Mouse (Mus musculus): ENCODE measurements around the gene Pth.
A peak's percentile ranks its signal among the peaks of the same experiment; 100 is the strongest.

Gene Pth

DNA sequence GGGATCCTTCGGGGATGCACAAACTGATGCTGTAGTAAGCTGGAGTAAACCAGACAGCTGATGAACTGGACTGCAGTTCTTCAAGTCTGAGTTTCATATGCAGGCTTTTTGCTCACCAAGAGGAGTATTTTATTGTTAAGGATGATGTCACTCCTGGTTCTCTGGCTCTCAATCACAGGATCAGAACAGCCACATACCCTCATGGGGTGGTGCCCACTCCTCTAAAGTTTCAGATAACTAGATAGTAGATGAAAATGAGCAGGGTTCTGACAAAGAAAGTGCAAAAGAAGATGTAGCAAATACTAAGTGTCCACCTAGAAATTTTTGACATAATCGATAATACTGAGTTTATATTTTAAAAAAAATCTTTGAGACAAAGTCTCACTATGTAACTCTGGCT, at the start of gene Pth:
Gene Pth (minus strand): TSS at position 101 of the 400 bp plus-strand sequence.
- no peak for DNase-seq

DNA sequence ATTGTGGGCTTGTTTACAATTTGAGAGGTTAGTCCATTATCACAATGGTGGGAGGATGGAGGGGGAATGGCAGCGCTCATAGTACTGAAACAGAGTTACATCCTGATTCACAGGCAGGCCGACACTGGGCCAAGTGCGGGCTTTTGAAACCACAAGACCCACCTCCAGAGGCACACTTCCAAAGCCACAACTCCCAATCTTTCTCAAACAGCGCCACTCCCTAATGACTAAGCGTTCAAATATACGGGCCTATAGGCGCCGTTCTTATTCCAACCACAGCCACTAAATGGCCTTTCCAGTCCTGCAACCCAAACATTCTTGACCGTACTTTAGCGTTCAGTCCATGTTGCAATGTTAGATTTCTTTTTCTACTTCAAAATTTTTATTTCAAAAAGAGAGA, 47.9 kb upstream of the Pth start:
- peak; percentile 34 for DNase-seq

DNA sequence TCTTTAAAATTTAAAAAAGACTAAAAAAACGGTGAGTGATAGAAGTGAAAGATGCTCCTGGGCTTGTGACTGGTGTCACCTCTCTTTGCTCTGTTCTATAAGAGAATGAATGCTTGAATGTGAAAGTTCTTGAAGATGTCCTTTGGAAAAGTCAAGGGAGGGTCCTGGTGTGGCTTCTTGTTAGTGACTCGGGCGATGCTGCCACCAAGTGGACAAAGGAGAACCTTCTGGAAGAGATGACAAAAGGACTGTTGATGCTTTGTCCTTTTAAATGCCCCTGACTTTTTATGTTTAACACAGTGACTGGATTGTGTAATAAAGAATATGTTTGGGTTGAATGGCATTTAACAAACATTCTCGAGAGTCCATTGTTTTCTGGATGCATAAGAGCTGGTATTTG, 45.9 kb upstream of the Pth start:
- peak; percentile 75 for DNase-seq

DNA sequence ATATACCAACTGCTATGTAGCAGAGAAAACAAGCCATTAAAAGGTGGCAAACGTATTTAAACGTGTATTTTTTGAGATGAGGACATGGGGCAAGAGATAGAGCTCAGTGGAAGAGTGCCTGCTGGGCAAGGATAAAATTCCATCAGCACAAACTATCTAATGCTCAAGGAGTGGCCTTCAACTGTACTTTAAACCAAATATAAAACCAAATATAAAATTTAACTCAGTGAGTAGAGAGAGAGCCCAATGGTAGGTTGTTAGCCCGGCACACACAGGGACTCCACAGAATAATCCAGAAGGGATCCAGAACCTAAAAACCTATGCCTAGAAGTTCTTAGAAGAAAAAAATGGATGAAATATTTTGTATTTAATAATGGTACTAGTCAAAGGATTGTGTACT, 45.1 kb upstream of the Pth start:
- DNase-seq = no peak

DNA sequence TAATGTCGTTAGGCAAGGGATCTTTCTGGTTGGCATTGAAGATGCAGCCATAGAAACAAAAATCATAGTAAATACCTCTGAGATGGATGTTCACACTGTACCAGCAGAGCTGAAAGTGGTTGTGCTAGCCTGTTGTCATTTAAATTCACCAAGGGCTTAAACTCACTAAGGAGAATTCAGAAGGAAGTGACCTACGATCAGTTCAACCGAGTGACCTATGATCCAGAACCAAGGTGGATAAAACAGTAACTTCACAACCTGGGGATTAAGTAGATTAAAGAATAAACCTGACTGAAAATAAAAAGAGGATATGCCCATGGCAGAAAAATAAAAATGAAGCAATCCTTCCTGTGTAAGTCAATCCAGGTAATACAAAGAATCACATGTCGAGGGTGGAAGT, 44.5 kb upstream of the Pth start:
- no peak for DNase-seq

DNA sequence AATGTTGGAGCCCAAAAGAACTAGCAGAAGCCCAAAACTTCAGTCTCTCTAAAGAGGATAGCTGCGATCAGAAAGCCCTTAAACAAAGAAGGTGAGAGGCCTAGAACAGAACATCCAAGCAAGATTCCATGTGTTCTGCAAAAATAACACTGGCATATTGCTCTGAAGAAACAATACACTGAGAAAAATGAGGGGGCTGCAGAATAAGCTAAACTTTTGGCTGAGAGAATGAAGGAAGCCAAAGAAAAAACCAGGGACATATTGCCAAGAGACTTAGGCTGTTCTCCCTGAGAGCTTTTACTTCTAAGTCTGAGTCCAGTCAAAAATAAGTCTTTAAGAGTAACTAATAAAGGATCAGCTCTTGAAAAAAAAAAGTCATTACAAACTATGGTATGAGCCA, 32.4 kb upstream of the Pth start:
- no peak for DNase-seq

DNA sequence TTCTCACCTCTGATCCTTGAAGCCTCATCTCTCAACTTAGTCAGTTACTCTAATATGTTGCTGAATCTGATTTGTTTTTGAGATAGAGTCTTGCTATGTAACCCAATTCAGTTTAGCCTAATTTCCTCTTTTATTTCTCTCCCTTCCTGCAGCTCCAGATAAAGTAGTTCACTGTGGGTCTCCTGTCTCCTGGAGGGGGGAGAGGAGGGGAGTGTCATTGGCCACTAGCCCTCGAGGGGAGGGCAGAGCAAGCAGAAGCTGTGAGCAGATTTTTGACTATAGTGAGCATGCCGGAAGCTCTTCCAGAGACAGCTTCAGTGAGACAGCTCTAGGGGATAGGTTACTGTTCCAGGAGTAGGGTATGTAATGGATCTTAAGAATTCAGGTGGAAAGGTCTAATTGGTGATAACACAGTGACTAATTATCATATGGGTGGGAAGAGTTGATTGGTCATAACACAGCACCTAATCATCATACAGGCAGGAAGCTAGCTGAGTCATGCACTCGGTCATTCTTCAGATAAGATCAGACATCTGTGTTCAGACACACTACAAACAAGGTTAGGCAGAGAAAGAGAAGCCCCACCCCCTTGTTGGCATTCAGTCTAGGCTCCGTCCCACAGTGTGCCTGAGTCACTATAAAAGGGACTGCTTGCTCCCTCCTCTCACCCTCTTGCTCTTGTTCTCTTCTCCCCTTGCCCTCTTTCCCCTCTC, 30.9 kb upstream of the Pth start:
- DNase-seq = peak; percentile 66

DNA sequence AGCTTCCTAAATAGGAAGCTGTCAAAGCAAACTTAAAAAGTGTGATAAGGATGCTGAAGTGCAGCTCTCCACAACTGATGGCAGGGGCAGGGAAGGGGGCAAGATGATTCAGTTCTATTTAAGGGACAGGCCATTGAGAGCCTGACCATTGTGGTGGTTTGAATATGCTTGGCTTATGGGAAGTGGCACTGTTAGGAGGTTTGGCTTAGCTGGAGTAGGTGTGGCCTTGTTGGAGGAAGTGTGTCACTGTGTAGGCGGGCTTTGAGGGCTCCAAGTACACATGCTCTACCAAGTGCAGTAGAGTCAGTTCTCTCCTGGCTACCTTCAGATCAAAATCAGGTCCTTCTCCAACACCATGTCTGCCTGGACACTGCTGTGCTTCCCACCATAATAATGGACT, 28.2 kb upstream of the Pth start:
- no peak for DNase-seq

DNA sequence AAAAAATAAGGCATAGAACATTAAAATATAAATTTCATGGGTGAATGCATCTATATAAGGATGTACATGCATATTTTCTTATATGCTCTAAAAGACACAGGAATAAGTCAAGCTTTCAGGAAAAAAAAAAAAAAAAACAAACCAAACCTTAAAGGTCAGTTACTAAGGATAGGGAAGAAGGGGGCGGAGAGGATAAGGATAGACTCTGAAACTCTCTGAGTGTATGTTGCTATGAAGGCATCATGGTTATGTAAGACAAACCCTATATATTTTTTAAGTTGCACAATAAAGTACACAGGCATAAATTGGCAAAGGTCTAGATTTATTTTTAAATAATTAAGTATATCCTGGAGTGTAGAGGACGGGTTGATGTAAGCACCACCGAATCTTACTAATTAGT, 26.9 kb upstream of the Pth start:
- DNase-seq = no peak

DNA sequence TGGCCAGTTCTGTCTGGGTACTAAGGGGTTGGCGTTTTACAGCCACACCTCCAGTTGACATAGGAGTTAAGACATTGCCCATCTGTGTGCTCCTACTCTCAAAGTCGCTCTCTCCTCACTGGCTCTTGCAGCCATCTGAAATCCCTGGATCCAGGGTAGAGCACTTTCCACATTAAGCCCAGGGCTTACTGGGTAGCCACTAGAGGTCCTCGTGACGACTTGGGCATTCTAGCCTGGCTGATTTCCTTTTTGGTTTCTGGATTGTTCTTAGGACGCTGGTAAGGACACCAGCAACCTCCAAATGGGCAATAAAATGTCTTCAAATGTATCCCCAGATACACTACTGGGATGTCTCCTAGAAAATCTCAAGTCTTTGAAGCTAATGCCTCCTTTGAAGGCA, 20.3 kb upstream of the Pth start:
- peak; percentile 3 for DNase-seq

DNA sequence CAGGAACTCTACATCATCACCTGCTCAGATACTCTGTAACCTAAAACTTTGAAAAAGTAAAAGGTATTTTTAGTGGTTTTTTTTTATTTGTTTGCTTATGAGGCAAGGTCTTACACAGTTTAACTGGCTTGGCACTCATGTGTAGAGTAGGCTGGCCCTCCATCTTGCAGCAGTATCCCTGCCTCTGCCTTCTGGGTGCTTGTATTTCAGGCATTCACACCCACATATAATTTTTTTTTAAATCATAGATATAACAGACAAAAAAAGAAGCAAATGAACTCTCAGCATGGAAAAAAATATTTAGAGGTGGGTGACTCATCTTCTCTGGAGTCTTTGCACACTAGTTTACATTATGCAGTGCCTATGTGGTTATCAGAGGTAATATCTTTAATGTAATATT, 9.7 kb upstream of the Pth start:
- DNase-seq = no peak

DNA sequence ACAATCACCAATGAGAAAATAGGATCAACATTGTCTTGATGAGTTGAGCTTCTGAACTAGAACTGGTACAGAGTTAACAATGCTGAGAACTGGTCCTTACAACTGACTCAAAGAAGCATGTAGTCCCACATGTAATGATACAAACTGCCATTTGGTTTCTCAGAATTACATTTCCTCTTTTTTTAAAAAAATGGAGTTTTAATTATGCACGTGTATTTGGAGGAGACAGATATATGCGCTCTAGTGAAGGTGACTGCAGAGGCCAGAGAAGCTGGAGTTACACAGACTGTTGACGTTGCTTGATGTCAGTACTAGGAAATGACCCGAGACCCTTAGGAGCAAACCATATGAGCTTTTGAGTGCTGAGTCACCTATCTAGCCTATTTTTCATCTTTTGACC, 8.3 kb upstream of the Pth start:
- no peak for DNase-seq

DNA sequence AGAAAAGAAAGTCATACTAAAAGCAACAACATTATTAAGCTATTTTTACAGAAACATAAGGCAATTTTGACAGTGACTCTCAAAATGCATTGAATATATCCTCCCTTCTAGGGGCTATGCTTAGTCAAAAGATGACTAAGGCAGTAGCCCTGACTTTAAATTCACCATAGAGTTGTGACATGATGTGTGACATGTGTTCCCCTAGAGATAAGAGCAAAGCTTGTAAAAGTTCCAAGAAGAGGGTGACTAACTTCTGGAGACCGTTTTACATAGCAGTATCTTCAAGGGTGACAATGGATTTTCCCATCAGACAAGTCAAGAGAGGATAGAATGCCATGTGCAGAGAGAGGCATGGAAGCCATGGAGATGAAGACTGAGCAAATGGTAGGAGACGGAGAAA, 3.2 kb upstream of the Pth start:
- DNase-seq = no peak

DNA sequence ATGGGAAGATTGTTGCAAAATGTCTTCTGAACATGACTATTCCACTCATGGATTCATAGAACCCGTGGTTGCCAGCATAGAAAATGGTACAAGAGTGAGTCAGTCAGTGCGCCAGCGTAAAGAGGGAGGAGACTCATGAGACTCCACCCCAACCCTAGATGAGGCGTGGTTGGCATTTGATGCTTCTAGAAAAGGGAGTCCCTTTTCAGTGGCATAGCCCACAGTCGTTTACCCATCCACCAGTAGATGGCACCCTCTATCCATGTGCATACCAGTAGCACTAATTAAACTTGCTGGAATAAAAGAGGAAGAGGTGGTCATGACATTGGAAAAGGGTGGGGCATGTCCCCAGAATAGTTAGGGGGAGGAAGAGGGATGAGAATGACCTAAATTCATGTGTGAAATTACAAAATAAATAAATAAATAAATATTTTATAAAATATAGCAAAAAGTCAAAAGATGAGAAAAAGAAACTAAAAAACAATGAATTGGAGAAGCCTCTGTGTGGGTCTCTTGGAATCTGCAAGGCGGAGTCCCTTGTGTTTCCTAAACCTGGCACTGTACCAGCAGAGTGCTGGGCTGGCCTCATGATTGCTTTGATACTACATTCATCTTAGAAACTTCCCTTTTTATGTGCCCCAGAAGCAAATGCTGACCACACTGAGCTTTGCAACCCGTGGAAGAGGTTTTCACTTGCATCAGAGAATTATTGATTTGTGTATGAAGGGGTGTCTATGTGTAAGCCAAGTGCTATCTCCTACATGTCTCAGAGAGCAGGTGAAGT, 10.3 kb downstream of the Pth start:
- DNase-seq = peak; percentile 92

DNA sequence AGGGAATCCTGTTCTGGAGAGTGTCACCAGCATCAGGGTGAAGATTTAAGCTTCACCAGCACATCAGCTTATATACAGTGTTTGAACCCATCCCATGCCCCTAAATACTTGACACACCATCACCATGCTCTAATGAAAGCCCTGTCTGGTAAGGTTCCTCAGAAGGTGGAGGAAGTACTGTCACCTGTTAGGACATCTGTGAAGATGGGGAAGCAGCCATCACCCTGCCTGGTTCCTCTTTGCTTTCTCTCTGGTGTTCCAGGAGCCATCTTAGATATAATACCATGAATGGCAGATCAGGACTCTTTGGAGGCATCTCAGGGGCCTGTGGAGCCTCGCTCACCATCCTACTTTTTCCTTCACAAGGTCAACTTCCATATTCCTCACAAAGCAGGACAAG, 15.7 kb downstream of the Pth start:
- no peak for DNase-seq

DNA sequence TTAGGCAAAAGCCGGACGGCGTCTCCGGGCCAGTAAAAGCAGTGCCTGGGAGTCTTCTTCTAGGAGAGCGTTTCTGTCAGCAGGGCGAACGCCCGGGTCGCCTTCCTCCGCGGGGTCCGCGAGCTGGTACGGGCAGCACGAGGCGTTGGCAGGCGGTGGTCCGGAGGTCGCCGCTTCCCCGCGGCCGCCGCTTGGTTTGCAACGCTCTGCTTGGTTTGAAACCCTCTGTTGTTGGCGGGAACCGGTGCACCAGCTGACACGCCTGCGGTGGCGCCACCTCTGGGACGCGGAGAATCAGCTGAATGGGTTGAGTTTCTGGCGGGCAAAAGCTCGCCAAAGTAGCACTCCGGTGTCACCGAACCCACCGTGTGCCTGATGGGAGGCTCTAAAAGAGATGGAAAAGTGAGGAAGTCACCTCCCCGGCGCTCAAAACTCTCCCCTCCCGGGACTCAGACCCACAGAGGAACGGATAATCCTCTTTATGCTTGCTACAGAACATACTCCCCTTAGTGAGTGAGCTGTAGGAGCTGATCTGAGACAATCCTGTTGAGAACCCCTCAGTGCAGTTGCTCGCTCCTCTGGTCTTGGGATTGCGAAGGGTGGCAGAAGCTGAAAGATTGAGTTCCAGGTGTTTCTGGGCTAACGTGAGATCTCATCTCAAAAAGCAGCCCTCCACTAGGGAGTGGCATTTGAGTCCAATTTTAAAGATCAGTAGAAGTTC, 18.6 kb downstream of the Pth start:
- DNase-seq = peak; percentile 84

DNA sequence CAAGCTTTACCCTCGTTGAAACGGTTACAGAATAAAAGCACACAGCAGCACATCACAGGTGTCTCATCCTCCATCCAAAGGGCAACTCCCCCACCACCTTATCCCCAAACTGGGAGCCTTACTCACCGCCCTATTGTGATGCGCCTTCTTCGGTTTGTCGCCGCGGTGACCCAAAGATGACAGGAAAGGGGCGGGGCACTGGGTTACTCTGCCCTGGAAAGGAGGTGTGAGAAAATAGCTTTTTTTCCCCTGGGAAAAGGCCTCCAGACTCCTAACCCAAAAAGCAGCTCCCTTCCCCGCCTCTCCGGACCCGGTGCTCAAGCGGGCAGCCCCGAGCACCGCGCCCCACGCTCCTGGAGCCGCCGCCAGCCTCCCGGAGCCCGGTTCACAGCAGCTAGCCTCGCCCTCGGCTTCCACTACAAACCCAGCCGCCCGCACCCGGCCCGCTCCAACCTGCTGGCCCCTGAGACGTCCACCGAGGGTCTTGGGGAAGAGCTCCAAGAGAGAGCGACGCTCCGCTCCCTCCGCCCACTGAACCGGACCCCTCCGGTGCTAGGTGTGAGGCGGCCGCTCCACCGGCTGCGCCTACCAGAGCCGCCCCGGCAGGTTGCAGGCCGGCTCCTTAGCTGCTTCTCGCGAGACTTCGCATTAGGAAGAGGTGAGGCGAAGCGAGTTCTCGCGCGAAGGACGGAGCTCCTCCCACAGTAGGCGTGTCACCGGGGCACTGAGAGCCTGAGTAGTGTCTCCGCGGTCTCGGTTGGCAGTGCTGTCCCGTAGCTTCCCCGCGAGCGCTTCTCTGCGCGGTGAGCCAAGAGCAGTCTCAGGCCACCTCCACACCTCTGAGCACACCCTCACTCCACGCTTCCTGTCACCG, 19.4 kb downstream of the Pth start, which contains the start of gene Btbd10:
Gene Btbd10 (minus strand): TSS at position 647 of the 874 bp plus-strand sequence.
- DNase-seq = peak; percentile 100

DNA sequence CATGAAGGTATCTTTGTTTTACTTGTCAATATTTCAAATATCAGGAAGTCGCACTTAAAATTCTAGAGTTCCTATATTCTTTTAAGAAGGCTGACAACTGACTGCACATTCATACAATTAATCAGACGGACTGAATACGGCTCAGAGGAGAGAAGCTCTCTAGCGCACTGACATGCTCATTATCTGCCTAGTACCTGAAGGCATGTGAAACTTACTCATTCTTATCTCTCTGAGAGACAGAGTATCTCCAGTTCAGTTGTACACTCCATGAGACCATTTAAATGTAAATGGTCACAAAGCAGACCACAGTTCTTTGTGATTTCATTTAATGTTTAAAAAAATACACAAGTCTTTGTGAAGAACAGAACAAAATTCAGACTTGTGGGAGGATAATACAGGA, 20.9 kb downstream of the Pth start:
- no peak for DNase-seq

DNA sequence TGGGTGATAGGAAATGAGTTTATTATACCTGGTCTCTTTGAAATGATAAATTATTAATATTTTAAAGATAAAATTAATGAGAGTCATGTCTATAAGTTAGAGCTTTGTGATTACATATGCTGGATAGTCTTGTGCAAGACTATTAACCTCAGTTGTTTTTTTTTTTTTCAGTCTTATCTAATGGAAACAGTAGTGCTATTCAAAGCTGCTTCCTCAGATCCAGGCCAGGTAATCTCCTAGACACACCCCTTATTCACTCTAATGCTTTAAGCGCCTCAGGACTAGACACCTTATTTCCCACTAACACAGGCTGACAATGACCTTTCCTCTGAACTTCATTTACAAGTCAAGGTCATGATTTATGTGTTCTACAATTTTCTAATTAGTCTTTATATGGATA, 39.3 kb downstream of the Pth start:
- no peak for DNase-seq

DNA sequence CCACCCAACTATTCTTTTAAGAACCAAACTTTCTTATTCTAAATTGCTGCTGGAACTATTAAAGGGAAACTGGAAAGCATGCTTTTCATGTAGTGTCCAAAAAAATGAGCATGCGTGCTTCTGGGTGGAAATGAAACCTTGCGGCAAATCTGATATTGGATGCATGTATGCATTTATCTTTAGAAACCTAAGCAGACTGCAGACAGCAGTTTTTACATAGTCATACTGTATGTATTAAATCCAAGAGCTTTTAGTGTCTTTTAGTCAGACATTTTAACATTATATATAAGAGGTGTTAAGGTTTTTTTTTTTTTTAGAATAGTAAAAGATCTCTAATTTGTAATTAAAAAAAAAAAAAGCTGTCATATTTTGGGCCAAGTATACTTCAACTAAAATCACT, 40.7 kb downstream of the Pth start:
- no peak for DNase-seq

DNA sequence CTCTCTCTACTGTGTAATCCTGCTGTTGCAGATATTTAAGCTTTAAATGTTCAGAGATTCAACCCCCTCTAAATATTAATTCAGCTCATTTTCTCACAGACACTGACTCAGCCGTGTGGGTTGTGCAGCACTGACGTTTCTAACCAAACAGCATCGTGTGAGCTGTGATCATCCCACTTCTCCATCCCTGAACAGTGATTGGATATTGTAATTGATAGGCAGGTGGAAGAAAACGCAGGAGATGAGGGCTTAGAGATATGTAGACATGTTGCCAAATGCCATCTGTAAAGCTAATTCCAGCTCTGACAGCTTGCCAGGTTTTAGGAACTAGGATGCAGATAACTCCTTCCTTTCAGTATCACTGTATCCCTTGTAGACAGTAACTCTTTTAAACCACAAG, 41.1 kb downstream of the Pth start:
- DNase-seq = no peak

Data from lung, postnatal 10 days (tissue).